Mouse (Mus musculus) hindbrain, embryonic 14.5 days (tissue): ENCODE measurements around the gene S100a3. TPM values are rescaled to one million over a fixed set of nuclear protein-coding genes. Genes with fewer than 3 reads are reported as not detected.
A peak's percentile ranks its signal among the peaks of the same experiment; 100 is the strongest.

Experiments used
- ATAC-seq: fragments of 200-750 bp; cut with Nextera tagmentation; 2 replicates; pipeline ENCODE4 v1.8.0; 2017; ENCODE audit warnings: moderate number of reproducible peaks, mild to moderate bottlenecking, moderate TSS enrichment, moderate library complexity; ENCODE audit not compliant: low FRiP score
- DNase-seq: peaks from one replicate; pipeline ENCODE4 v3.0.0-alpha.2; 2015; ENCODE audit warnings: low spot score
- H3K27ac ChIP-seq: fragments of 300-500 bp; sonication (generic); 2 replicates; pipeline ENCODE4 v1.5.1; 2014; ENCODE audit warnings: mild to moderate bottlenecking, moderate library complexity
- H3K27me3 ChIP-seq: fragments of 300-500 bp; sonication (generic); 2 replicates; pipeline ENCODE4 v1.6.1; 2014; ENCODE audit warnings: mild to moderate bottlenecking, low read length, mixed read lengths; ENCODE audit not compliant: control insufficient read depth, insufficient read depth
- H3K36me3 ChIP-seq: fragments of 300-500 bp; sonication (generic); replicated peaks from 2 replicates; pipeline ENCODE4 v1.6.1; 2014; ENCODE audit not compliant: control insufficient read depth, insufficient read depth
- H3K4me1 ChIP-seq: fragments of 300-500 bp; sonication (generic); replicated peaks from 2 replicates; pipeline ENCODE4 v1.6.1; 2014; ENCODE audit warnings: antibody characterized with exemption, low read length, mixed read lengths; ENCODE audit not compliant: control insufficient read depth, insufficient read depth
- H3K4me2 ChIP-seq: fragments of 300-500 bp; sonication (generic); replicated peaks from 2 replicates; pipeline ENCODE4 v1.6.1; 2014; ENCODE audit warnings: mild to moderate bottlenecking, moderate library complexity
- H3K4me3 ChIP-seq: fragments of 300-500 bp; sonication (generic); replicated peaks from 2 replicates; pipeline ENCODE4 v1.5.1; 2014; ENCODE audit warnings: mild to moderate bottlenecking, low read length
- H3K9ac ChIP-seq: fragments of 300-500 bp; sonication (generic); 2 replicates; pipeline ENCODE4 v1.6.1; 2014
- H3K9me3 ChIP-seq: fragments of 300-500 bp; sonication (generic); 2 replicates; pipeline ENCODE4 v1.6.1; 2016; ENCODE audit warnings: low read length; ENCODE audit not compliant: control insufficient read depth
- WGBS: fragments of 180-500 bp; shearing (Covaris S2); extraction: QIAGEN DNeasy Blood & Tissue Kit; methylation state at CpG from one replicate; pipeline ENCODE4 v1.1.7; 2014; 5-methylcytosine and 5-hydroxymethylcytosine counted together
- polyA plus RNA-seq: library from polyadenylated mRNA; unstranded; fragments of >200 nt; fragmentation: Nextera tagmentation; extraction: Ambion mirVana; gene quantifications from 2 replicates; pipeline ENCODE4 v1.2.1, GENCODE M21; 2014

Gene S100a3
- 2.4 and 3.4 TPM in 2 replicates for polyA plus RNA-seq

DNA sequence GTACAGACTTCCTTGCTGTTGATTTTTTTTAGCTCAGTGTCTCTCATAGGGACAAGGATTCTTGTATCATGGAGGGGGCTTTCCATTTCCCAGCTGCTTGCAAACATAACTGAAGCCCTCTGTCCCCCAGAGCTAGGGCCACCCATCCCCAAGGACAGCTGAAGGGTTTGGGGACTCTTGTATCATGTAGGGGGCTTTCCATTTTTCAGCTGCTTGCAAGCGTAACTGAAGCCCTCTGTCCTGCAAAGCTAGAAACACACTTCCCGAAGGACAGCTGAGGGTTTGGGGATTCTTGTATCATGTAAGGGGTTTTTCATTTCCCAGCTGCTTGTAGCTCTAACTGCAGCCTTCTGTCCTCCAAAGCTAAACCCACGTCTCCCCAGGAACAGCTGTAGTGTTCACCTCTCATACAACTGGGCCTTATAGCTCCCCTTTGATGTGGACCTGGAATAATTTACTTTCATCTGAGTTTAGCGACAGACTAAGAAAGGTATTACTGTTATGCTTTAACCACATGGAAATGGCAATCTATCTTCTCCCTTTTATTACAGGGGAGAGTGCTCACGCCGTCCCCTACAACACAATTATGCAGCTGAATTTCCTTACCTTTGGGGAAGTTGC lies at the start of gene S100a3:
Gene S100a3 (plus strand): TSS at position 571 of the 621 bp plus-strand sequence.
- ATAC-seq = no peak
- Histone ChIP-seq H3K9ac (no peak within 1 kb of the TSS), H3K27me3 (no peaks in the 10 kb centered on the region), H3K4me1 (no peaks in the 10 kb centered on the region), H3K36me3 (no peaks in the 10 kb centered on the region), H3K27ac (no peak within 1 kb of the TSS), H3K4me2 (no peak within 1 kb of the TSS), H3K4me3 (no peak within 1 kb of the TSS), H3K9me3 (no peaks in the 10 kb centered on the region)
- 80% methylated on average over 6 of the region's 6 CpGs for WGBS
- DNase-seq = no peak

DNA sequence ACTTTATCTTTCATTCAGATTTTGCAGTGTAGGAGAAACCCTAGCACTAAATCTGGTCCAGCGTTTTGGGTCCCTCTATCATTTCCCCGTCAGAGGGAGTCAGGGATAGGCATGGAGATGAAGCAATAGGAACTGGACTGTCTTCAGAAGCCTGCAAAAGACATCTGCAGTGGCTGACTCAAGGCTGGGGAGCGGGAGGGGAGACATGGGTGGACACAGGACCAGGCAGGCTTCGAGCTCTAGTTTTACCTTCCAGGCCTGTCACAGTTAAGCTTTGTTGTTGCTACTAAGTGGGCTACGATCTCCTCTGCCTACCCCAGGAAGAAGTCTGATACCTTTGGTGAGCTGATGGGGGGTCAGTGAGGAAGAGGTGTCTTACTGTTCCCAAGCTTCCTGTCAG lies 48.1 kb upstream of the S100a3 start:
- no peak overlapping the region for H3K27ac ChIP-seq
- H3K9ac ChIP-seq = no peak overlapping the region
- H3K4me3 ChIP-seq = no peak overlapping the region
- DNase-seq (no peak), ATAC-seq (no peak)
- WGBS = 86% methylated on average over 5 of the region's 5 CpGs
- H3K4me1 ChIP-seq = peaks cover 21% of the 10 kb centered on the region
- H3K9me3 ChIP-seq = no peaks in the 10 kb centered on the region
- peaks cover 5% of the 10 kb centered on the region for H3K36me3 ChIP-seq
- no peak overlapping the region for H3K4me2 ChIP-seq
- H3K27me3 ChIP-seq = peaks cover 28% of the 10 kb centered on the region

DNA sequence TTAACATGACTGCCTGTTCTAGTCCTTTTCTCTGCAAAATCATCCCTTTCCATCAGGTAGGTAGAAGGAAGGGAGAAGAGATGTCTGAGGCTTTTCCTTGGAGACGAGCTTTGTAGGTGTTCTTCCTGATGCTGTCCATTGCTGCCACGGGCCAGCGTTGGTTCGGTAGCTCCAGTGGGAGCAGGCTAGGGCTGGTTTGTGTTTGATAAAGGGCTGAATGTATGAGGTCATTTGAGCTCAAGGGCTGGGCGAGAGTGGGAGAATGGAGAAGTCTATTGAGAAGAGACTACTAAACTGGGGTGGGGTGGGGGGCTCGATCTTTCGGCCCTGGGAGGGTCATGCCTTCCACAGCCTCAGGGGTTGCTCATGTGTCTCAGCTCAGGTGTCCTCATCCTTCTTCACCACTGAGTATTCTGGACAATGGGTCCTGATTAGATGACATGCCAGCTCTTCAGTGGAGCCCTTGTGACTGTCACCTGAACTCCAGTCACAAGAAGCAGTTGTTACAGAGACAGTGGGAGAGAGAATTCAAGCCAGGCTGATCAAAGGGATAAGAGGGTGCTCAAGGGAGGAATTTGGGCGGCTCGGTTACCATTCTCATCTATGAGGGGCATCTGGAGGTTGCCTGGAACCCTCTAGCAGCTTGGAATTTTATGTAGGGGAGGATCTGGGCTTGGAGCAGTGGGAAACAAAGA lies 47.3 kb upstream of the S100a3 start:
- ATAC-seq = no peak
- Histone ChIP-seq H3K4me2 (no peak overlapping the region; the same call in 1 of the 2 replicates), H3K9me3 (no peaks in the 10 kb centered on the region)

DNA sequence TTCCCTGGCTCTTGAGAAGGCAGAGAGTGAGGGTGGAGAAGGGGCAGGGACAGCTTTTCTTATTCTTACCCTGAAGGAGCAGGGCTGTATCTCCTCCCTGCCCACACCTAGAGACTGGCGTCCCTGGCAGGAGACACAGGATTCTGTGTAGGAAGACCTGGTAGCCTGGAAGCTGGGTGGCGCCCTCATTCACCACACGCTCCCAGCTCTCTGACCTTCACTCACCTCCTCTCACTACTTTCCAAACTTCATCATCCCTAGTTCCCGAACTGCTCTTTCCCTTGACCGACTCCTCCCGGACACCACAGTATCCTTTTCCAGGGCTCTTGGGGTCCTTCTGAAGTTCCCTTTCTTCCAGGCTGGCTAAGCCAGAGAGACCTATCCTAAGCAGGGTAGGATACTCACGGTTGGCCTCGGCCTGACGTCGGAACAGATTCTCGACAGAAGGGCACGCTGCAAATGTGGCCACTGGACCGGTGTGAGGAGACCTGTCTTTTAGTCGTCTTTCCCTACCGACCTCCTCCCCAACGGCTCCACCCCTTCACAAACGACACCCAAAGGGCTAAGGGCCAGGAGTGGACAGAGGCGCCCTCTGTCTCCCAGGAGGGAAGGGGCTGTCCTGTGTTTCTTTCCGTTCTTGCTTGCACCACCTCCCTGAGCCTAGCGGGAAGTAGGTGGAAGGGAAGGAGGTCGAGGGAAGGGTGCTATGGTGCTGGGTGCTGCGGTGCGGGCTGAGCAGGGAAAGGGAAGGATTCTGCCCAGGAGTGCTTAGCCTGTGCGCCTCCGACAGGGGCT lies 46.4 kb upstream of the S100a3 start, which contains the start of the genes S100a1 and S100a13:
Gene S100a1 (minus strand): TSS at position 597 of the 795 bp plus-strand sequence.
Gene S100a13 (plus strand): TSS at position 640 of the 795 bp plus-strand sequence.
- H3K36me3 ChIP-seq = no peaks in the 10 kb centered on the region
- H3K9me3 ChIP-seq = no peaks in the 10 kb centered on the region
- H3K4me1 ChIP-seq = peaks cover 11% of the 10 kb centered on the region
- ATAC-seq = peak; percentile 21; the same call in 1 of the 2 replicates
- H3K27me3 ChIP-seq = peaks cover 28% of the 10 kb centered on the region
- H3K27ac ChIP-seq = no peak within 1 kb of the TSS
- DNase-seq = no peak
- peak within 1 kb of the TSS; percentile 61 for H3K4me2 ChIP-seq
- H3K9ac ChIP-seq = peak within 1 kb of the TSS; percentile 44
- peak within 1 kb of the TSS; percentile 25 for H3K4me3 ChIP-seq
- 6% methylated on average over 25 of the region's 25 CpGs for WGBS

More for the DNA sequence above, 47.3 kb upstream of the S100a3 start:
- Histone ChIP-seq H3K27ac (no peak overlapping the region), H3K4me1 (peaks cover 13% of the 10 kb centered on the region), H3K4me3 (no peak overlapping the region), H3K36me3 (no peaks in the 10 kb centered on the region), H3K9ac (no peak overlapping the region), H3K27me3 (peaks cover 28% of the 10 kb centered on the region)
- WGBS = 79% methylated on average over 9 of the region's 9 CpGs
- DNase-seq = no peak

DNA sequence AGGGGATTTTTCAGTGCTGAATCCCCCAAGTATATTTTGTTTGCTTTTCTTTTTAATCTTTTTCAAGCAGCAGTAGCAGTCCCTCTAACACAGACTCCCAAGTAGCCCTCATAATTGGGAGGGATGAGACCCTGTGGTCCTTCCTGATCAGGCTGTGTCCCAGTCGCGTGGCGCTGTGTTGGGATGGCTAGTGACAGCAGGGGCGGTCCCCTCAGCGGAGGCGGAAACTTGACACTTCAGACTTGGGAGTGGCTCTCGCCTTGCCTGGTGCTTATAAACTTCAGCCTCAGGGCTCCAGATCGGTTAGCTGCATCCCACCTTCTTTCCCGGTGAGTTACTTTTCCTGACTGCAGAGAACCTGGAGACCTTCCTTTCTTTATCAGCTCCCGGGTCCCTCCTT lies 45.7 kb upstream of the S100a3 start:
- peak overlapping the region; percentile 25 for H3K4me3 ChIP-seq
- no peaks in the 10 kb centered on the region for H3K9me3 ChIP-seq
- DNase-seq (no peak), ATAC-seq (no peak)
- no peak overlapping the region for H3K27ac ChIP-seq
- no peaks in the 10 kb centered on the region for H3K36me3 ChIP-seq
- H3K27me3 ChIP-seq = peaks cover 28% of the 10 kb centered on the region
- peak overlapping the region; percentile 44 for H3K9ac ChIP-seq
- peak overlapping the region; percentile 61 for H3K4me2 ChIP-seq
- 1% methylated on average over 10 of the region's 10 CpGs for WGBS
- peaks cover 11% of the 10 kb centered on the region for H3K4me1 ChIP-seq

DNA sequence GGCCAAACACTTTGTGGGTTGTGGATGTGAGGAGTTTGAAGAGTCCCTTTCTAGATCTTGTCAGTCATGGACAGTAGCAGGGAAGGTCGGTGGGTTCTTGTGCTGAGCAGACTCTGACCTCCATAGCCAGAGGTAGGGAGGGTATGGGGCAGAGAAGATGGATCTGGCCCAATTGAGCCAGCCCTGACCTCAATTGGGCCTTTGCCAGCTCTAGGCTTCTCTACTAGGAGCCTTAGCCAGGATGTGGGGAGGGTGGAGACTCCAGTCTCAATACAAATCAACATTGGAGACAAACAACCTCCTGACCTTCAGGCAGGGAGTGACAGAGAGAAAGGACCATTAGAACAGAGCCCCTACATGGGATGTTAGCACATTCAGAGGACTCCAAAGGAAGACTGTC lies 45.1 kb upstream of the S100a3 start:
- WGBS = 64% methylated on average over 1 of the region's 1 CpGs
- H3K9ac ChIP-seq = no peak overlapping the region

DNA sequence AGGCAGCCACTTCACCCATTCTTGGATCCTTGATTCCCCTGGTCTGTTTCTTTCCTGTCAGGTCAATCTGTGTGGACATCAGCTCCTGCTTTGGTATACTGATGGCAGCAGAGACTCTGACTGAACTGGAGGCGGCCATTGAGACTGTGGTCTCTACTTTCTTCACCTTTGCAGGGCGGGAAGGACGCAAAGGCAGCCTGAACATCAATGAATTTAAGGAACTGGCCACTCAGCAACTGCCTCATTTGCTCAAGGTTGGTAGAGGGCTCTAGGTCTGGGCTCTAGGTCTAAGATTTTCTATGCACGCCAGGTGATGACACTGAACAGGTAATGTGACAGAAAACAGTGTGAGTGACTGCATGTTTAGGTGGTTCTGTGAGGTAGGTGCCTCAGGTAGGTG lies 44.6 kb upstream of the S100a3 start:
- Histone ChIP-seq H3K4me1 (peaks cover 11% of the 10 kb centered on the region), H3K27ac (no peak overlapping the region)

More for the DNA sequence above, 45.1 kb upstream of the S100a3 start:
- Histone ChIP-seq H3K36me3 (no peaks in the 10 kb centered on the region), H3K4me1 (peaks cover 11% of the 10 kb centered on the region), H3K4me3 (peak overlapping the region; percentile 25; the same call in 1 of the 2 replicates), H3K27ac (no peak overlapping the region), H3K27me3 (peaks cover 28% of the 10 kb centered on the region), H3K4me2 (peak overlapping the region; percentile 61), H3K9me3 (no peaks in the 10 kb centered on the region)
- ATAC-seq (no peak), DNase-seq (no peak)

DNA sequence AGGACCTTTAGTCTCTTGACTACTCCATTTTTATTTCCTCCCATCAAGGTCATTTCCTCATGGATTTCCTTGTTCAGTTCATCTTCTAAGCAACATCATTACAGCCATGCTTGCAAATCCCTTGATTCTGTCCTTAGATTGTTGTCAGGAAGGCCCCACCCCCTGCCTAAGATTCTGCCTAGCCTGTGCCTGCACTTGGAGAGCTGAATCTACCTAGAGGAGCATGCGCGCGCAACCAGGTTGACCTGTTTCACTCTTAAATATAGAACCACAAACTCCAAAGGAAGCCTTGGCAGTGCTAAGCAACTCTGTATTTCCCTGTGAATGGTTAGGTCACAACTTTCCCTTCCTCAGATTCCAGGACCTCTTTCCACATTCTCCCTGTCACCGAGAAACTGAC lies 42.7 kb upstream of the S100a3 start:
- Histone ChIP-seq H3K9ac (no peak overlapping the region), H3K4me3 (no peak overlapping the region), H3K27ac (no peak overlapping the region), H3K4me1 (peaks cover 11% of the 10 kb centered on the region), H3K27me3 (peaks cover 23% of the 10 kb centered on the region), H3K4me2 (no peak overlapping the region), H3K36me3 (no peaks in the 10 kb centered on the region), H3K9me3 (no peaks in the 10 kb centered on the region)
- WGBS = 80% methylated on average over 4 of the region's 4 CpGs
- no peak for ATAC-seq
- no peak for DNase-seq

More for the DNA sequence above, 44.6 kb upstream of the S100a3 start:
- Histone ChIP-seq H3K36me3 (no peaks in the 10 kb centered on the region), H3K4me2 (no peak overlapping the region), H3K9ac (no peak overlapping the region), H3K9me3 (no peaks in the 10 kb centered on the region), H3K27me3 (peaks cover 28% of the 10 kb centered on the region), H3K4me3 (no peak overlapping the region)
- 88% methylated on average over 4 of the region's 4 CpGs for WGBS
- ATAC-seq (no peak), DNase-seq (no peak)

DNA sequence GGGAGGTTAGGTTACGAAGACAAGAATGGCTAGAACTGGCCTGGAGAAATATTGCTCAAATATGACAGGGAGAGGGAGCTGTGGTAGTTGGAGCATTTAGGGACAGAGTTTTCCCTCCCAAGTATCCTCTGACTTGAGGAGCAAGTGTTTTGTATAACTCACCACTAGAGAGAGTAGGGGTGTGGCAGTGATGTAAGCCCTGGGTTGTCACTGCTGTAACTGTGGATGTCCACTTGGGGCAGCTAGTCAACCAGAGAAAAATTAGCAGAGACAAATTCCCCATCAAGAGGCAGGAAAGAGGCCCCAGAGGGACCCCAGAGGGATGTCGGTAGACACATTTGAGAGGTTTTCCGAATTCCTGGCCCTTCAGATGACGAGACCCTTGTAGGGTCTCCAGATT lies 35.0 kb upstream of the S100a3 start:
- peak; percentile 45 for DNase-seq
- no peak overlapping the region for H3K9ac ChIP-seq
- no peaks in the 10 kb centered on the region for H3K36me3 ChIP-seq
- H3K27ac ChIP-seq = no peak overlapping the region
- no peaks in the 10 kb centered on the region for H3K27me3 ChIP-seq
- no peak for ATAC-seq
- no peak overlapping the region for H3K4me3 ChIP-seq
- no peak overlapping the region for H3K4me2 ChIP-seq
- no peaks in the 10 kb centered on the region for H3K4me1 ChIP-seq
- WGBS = 64% methylated on average over 4 of the region's 4 CpGs
- peaks cover 3% of the 10 kb centered on the region; the same call in 1 of the 2 replicates for H3K9me3 ChIP-seq
